Mouse (Mus musculus): ENCODE results near the gene Irgq.

Gene Irgq

GRCm38 (mm10) chr7:24547534-24548036, 17.1 kb downstream of the Irgq start:
- no peak for DNase-seq

- no peak for DNase-seq
Measured at GRCm38 (mm10) chr7:24551985-24552759, 21.7 kb downstream of the Irgq start.

GRCm38 (mm10) chr7:24555786-24556185, 25.3 kb downstream of the Irgq start:
- DNase-seq = peak in 1 of 2 experiments; percentile 37

DNA sequence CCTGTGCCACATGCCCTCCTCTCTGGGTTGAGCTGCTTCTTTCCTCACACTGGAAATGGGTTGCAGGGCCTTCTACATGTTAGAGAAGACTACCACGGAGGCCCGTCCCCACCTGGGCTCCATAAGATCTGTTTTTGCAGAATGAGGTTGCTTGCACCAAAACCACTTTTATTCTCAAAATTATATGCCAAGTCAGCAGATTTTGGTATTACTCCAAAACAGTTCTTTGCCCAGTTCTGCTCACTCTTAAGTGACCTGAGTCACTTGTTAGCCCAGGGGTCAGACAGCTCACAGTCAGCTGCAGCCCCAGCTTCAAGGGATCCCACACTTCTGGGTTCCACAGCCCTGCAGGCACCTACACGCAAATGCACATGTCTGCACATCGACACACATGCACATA, 31.0 kb downstream of the Irgq start:
- DNase-seq = no peak

DNA sequence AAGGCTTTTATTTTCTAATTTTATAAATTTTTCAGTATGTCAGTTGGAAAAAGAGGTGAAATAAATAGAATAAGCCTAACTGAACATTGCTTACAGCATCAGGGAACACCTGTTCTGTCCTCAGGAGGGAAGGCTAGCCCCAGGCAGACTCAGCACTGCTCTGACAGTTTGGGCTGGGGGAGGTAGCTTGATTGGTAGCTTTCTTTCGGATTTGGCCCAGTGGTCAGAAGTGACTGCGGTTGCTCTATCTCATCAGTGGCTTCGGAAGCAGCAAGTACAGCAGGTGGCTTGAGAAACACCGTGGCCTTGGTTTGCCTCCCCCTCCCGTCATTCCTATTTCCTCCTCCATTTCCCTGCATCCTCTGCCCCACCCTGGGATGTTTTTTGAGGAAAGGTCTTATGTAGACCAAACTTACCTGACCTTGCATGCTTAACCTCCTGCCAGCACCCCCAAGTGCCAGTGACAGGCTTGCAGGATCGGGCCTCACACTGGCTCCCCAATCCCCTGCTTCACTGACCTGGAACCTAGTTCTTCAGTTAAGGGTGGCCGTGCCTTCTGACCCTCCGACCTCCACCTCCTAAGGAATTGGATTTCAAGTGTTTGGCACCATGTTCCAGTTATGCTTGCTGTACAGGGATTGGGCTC, 32.8 kb downstream of the Irgq start:
- no peak for DNase-seq

DNA sequence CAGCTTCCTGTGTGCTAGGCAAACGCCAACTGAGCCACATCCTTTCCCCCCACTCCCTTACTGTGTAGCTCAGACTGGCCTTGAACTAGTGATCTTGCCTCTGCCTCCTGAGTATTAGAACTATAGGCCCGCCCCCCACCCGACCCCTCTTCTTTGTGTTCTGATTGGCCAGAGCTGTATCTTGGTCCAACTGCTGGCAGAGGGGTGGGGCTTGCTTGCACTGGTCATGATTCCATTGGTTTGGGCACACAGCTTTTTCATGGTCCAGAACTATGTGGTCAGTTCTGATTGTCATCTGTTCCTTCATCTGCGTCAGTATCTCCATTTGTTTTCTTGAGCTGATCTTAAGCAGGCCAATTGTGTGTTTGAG, 33.3 kb downstream of the Irgq start:
- DNase-seq = no peak

DNA sequence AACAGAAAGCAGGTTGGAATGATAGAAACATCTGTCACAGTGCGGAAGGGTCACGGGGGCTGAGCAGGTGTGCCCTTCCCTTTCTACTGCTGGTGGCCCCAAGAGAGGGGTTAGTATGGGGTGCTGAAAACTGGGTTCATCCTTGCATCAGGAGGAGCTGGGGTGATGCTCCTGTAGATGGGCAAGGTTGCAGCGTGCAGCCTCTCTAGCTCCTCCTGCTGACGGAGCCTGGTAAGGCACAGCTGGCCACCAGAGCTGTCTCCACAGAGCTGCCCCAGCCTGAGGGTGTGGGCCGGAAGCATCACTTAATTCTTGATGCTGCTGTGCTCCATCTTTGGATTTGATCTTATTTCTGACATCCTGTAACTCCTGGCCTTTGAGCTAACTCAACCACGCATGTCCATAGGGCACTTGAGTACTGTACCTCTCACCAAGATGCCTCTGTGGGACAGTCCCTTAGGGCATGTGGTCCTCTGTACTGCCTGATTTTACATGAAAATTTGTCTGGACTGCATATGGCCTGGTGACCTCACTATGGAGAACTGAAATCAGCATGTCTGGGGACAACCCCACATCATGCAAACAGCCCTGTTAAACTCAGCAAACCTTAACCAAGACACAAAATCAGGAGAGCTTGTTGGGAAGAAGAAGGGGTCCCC, 34.2 kb downstream of the Irgq start:
- DNase-seq = peak; percentile 87 to 89

DNA sequence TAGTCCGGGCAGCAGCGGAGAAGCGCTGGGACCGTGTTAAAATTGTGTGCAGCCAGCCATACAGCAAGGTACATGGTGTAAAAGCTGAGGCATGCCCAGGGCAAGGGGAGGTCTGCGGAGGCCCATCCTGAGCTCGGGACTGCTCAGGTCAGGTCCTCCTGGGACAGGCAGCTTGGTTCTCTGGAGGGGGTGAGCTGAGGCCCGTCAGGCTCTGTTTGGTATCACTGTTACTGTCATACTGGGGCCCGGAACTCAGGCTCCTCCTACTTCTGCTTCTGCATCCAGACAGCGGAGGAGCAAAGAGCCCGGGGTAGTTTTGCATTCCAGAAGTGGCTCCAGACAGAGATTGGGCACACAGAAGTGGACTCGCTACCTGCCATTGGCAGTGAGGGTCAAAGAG, 35.1 kb downstream of the Irgq start:
- DNase-seq = no peak

- DNase-seq = no peak
Measured at GRCm38 (mm10) chr7:24566206-24566605, 35.7 kb downstream of the Irgq start.

- DNase-seq = no peak
Measured at GRCm38 (mm10) chr7:24568512-24568911, 38.0 kb downstream of the Irgq start.

DNA sequence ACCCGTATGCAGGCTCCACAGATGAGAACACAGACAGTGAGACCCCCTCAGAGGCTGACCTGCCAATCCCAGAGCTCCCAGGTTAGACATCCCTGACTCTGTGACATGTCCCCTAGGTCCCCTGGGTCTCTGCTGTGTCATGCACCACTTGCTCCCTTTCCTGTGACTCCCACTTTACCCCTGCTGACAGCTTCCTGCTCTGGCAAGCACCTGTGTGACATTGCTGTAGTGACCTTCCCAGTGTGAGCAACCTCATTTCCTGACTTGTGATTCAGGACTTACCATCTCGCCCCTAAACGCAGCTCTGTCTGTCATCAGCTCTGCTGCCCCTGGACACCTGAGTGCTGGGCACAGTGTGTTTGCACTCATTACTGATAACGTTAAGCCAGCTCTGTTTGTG, 40.6 kb downstream of the Irgq start:
- DNase-seq = no peak

- no peak for DNase-seq
Measured at GRCm38 (mm10) chr7:24572455-24572854, 42.0 kb downstream of the Irgq start.

DNA sequence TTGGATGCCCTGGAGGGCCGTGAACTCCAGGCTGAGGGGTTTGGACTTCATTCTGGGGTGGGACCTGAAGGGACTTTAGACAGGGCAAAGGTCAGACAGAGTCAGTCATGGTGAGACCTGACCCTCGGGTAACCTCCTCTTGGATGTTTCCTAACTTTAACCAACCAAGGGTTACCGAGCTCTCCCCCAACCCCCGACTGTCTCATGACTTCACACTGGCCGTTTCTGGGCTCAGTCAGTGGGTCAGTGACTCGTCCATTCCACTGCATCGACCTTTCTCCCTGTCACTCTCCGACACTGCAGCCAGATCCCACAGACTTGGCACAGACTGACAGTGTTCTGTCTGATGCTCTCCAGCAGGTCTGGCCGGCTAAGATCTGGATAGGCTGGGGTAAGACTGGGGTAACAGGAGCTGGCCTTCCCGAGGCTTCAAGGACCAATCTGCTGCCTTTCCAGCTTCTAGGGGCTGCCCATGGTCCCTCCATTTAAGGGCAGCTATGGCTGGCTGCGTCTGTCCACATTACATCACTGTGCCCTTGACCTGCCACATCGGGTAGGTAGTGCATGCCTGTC, 43.8 kb downstream of the Irgq start:
- peak in 1 of 2 experiments; percentile 59 for DNase-seq

DNA sequence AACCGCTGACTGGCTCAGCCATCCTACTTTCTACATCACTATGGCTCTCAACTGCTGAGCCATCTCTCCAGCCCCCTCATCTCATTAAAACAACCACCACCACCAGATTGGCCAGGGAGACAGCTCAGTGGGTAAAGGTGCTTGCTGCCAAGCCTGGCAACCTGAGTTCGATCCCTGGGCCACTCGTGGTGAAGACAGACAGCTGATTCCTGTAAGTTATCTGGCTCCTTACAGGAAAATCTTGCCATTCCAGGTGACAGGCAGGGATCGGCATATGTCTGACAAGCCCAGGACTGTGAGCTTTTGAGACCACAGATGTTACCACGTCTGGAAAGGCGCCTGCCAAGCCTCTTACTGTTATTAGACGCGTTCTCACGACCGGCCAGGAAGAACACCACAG, 47.3 kb downstream of the Irgq start:
- no peak for DNase-seq

DNA sequence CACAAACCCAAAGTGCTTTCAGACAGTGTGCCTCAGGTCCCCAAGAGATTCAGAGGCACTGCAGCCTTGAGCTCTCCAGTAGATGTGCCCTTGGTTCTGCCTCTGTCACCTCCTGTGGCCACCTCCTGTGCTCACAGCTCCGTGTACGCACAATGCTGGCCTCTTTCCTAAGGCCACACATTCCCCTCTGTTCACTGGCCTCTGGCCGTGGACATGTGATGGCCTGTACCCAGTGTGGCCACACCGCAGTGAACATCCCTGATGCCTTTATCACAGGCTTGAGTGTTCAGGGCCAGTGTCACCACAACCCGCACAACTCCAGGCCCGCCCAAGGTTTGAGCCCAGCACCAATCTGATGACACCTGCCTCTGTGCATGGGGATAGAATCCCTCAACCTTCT, 54.4 kb downstream of the Irgq start:
- no peak for DNase-seq

DNA sequence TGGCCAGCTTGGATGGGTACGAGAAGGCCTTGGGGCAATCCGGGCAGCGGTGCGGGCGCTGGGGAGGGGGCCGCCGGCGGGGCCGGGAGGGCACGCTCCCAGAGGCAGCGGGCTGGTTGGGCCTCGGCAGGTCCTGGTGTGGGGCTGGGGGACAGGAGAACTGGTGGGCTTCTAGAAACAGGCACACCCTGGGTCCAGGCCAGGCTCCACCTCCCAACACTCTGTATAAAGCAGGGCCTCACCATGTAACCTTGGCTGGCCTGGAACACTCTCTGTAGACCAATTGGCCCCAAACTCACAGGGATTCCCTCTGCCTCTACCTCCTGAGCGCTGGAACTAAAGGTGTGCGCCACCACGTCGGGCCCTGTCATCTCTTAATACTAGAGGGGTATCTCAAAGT, 55.5 kb downstream of the Irgq start:
- DNase-seq = no peak

DNA sequence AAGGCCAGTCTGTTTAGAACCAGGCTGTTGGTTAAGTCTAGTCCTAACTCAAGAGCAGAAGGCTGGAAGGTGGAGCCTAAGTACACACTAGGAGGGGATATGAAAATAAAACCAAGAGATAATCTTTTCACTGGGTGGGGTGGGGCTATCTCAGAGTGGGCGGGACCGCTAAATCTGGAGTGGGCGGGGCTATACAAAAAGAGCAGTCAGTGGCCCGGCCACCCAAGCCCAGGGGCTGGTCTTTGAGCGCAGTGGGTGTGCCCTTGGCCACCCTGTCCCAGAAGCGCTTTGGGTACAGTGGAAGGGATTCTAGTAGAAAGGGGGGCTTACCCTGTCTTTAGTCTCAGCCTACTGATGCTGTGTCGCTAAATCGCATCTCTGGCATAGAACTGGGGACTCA, 56.3 kb downstream of the Irgq start:
- DNase-seq = peak; percentile 47 to 66

DNA sequence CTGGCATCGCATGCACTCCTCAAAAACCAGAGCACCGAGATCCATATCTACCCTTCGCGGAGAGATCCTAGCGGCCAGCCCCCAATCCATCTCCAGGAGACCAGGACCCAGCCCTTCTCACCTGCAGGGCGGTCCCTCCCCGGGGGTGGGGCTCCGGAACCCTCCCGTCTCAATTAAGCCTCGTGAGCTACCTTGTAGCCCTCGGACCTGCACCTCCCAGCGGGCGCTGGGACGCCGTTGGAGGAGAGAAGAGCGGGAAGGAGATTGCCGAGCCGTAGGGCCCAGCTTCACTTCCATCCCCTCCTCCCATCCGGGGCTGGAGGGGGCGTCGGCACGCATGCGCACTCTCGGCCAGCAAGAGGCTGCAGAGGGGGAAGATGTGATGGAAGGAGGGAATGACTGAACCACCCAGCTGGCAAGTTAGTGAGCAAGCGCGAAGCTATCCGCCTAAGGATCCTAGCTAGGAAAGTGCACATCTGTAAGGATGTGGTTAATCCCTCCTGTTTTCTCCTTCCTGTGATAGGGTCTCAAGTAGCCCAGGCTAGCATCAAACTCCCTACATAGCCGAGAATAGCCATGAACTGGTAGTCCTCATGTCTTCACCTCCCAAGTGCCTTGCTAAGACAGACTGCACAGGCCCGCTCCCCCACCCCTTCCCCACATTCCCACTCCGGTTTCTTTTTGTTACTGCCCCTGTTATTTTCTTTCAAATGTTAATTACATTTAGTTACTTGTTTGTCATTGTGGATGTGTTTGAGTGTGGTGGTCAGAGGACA, 57.0 kb downstream of the Irgq start, which contains the start of the genes Ethe1 and Zfp575:
Ethe1 (plus strand) TSS at position 214 of the 776 bp plus-strand sequence.
Zfp575 (minus strand) TSS at position 312 of the 776 bp plus-strand sequence.
- DNase-seq = peak; percentile 83 to 87
